Mouse (Mus musculus): ENCODE results near the gene Lim2.

DNA sequence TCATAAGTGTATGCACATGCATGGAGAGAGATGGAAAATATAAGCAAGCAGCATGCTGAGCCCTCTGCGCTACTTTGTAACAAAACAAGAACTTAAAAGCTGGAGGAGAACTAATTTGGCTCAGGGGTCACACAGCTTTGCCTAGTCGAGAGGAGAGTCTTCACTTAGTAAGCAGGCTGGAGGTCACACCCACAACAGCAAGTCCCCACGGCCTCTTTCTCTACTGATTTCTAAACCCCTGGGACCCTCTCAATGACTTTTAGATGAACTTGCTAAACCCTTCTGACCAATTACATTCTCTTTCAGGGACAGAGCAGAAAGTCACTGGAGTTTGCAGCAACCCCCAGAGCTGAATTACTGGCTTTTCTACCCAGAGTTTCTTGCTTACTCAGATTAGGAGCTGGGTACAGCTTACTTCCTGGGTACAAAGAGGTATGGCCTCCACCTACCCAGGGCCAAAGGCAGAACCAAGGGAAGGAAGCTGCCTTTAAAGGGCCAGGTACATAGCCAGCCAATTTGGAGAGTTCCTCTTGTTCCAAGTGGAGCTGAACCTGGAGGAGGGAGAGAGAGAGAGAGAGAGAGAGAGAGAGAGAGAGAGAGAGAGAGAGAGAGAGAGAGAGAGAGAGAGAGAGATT lies 3.4 kb upstream of the Lim2 start:
- TF ChIP-seq ETS1 (IDR thresholded peaks at IDR 0.05; ENCODE audit: low read depth, low read length): no peak
- TF ChIP-seq CTCF (IDR thresholded peaks at IDR 0.05 in 2 of 3, conservative IDR thresholded peaks at IDR 0.05 in 1 of 3; ENCODE audit: control insufficient read depth in 1 of 3, insufficient read depth in 1 of 3, low read depth in 2 of 3, low read length in 3 of 3, poor library complexity in 1 of 3, severe bottlenecking in 1 of 3): no peak
- TF ChIP-seq MAX (IDR thresholded peaks at IDR 0.05; ENCODE audit: low read length): no peak
- no peak for TF ChIP-seq TBP (IDR thresholded peaks at IDR 0.05; ENCODE audit: low read depth, low read length)
- TF ChIP-seq EP300 (IDR thresholded peaks at IDR 0.05; ENCODE audit: low read depth in 1 of 2, low read length in 2 of 2): no peak
- TF ChIP-seq MAZ (IDR thresholded peaks at IDR 0.05; ENCODE audit: low read depth, low read length): no peak
- TF ChIP-seq SIN3A (IDR thresholded peaks at IDR 0.05; ENCODE audit: low read length): no peak

Measured in MEL (cell line).